Mouse (Mus musculus) heart, adult 2 months (tissue): ENCODE results near the gene Ccnb1.

Source experiments
- CTCF ChIP-seq: fragments of 200-600 bp; IDR thresholded peaks from 2 replicates; pipeline ENCODE4 v1.8.1; 2022; ENCODE audit warnings: antibody characterized with exemption, mild to moderate bottlenecking, moderate library complexity
- EP300 ChIP-seq: fragments of 200-500 bp; IDR thresholded peaks from 2 replicates; pipeline ENCODE4 v1.6.1; 2011; ENCODE audit warnings: low read depth, low read length, control low read depth; ENCODE audit not compliant: insufficient read depth
- POLR2A ChIP-seq: fragments of 200-500 bp; IDR thresholded peaks from 2 replicates; pipeline ENCODE4 v1.6.1; 2011; ENCODE audit warnings: mild to moderate bottlenecking, low read depth, low read length, control low read depth; ENCODE audit not compliant: insufficient read depth

DNA sequence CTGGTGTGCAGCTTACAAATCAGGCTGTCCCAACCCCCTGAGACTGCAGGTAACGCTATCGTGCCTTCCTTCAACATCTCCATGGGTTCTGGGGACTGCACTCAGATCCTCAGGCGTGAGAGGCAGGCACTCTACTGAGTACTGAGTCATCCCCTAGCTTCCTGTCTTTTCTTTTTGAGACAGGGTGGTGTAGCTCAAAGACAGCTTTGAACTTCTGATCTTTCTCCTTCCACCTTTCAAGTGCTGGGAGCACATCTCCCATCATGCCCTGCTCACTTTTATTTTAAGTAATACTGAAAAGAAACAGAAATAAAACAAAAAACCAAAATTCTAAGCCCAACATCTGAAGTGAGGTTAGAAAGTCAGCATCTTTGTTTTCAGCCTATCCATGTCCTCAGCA is 19.4 kb upstream of the Ccnb1 start:
- no peak for TF ChIP-seq CTCF
- no peak for TF ChIP-seq POLR2A
- TF ChIP-seq EP300, result no peak
